Mouse (Mus musculus): ENCODE measurements at regions not wholly inside any gene's neighbourhood (a gene's known extent, or its start where the extent isn't known, plus 50 kb on each side); places are given as distances from the start of the nearest gene placed in this dataset.

DNA sequence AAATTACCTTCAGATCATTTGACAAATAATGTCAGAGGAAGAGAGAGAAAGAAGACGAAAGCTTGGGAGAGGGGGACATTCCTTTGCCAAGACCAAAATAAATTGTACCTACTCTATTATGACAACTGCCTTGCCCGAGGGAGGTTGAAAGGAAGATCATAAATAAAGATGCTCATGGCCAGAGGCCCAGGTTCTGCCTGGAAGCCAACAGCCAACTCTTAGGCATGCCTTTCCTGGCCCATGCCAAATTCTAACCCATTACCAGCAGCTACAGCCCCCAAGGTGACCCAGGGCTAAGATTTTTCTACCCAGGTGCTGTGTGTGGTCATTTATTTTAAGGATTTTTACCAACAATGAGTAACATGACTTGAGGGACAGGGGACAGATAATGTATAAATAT is 54.9 kb downstream of the Cbln1 start:
- no peak for DNase-seq

DNA sequence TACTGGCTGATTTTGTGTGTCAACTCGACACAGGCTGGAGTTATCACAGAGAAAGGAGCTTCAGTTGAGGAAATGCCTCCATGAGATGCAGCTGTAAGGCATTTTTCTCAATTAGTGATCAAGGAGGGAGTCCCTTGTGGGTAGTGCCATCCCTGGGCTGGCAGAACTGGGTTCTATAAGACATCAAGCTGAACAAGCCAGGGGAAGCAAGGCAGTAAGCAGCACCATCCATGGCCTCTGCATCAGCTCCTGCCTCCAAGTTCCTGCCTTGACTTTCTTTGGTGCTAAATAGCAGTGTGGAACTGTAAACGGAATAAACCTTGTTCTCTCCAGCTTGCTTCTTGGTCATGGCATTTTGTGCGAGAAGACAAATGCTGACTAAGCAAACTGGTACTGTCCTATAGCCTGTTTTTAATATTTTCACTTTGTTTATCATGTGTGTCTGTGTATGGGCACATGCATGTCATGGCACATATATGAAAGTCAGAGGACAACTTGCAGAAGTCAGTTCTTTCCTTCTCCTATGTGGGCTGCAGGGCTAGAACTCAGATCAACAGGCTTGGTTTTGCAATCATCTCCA is 57.3 kb downstream of the Cbln1 start:
- no peak for DNase-seq

DNA sequence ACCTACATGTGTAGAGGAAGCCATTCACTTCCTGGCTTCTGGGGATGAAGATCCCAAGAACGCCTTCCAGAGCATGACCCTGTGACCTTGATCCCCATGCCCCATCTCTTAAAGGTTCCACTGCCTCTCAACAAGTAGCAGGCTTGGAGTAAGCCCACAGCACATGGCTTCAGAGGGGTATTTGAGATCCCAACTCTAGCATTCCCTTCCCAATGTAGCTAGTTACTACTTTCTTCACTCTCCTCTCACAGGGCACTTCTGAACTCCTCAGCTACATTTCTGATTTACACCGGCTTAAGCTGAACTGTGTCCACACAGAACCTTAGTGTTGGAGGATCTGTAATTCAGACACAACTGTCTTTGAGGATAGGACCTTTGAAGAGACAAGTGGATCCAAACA is 83.4 kb downstream of the Cbln1 start:
- no peak for DNase-seq

DNA sequence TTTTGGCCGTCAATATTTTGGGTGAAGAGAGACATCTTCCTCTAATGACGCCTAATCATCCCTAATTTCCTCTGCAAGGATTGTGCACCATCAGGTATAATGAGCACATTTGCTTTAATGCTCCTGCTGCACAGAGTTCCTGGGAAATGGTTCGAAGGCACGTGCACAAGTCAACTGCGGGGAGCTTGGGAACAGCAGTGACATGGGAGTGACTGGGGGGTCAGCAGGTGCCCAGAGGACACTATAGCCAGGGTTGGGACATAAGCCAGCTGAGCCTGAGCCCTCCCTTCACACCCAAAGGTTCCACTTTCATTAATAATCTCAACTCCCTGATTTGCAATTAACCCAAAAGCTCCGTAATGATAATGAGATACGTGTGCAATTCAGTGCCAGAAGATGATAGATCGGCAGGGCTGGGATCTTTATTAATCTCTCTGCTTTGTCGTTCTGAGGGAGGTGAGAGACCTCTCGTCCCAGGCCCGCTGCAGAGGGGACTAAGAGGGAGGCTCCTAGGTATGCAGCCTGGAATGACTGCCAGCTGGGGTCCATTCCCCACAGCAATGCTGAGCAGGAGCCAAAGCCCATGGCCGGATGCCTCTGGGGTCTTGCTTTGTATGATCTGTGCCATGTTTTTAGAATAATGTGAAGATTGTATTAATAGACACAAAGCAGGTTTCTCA is 88.7 kb downstream of the Cbln1 start:
- no peak for DNase-seq

DNA sequence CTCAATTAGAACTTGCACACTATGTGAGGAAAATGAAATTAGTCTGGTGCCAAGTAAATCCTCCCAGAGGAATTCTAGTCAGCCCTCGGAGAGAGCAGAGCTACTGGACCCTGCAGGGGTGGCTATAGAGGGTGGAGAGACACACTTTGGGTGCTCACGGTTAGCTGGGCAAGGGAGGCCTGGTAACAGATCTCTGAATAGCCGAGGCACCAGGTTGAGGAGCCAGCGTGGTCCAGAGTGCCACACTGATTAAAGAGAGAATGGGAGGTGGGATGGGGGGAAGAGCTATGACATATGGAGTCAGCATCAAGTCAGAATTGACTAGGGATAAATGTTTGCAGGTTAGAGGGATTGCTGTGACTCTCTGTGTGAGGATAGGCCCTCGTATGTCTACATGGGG is 90.1 kb downstream of the Cbln1 start:
- DNase-seq: no peak

DNA sequence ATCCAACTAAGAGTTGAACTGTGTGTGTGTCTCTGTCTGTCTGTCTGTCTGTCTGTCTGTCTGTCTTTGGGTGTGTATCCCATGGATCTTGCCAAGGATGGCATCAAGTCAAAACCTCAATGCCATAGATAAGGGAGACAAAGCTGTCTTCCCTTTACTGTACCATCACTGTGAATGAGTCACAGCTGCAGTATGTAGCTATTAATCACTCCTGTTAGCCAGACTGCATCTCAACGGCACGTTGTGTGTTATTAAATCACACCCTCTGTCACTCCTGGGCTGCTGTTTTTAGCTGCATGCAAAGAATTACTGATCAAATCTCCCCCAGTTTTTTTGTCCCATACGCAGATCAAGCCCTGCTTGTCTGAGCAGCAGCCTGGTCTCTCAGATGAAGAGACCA is 91.6 kb downstream of the Cbln1 start:
- no peak for DNase-seq

DNA sequence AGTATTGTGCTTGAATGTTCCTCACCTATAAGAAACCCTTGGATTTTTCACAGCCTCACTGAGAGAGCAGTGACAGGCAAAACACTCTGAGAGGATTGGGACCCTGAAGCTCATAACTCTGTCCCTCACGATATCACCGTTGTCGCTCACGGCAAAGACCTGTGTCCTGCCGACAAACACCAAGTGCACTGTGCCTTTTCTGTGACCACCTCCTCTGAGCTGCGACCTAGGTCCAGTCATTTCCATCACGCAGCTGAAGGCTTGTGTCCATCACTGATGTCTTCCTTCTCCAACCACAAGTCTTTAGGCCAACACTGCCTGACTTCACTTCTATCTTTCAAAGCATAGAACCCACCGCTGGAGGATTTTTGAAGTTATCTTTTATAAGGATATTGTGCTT is 93.1 kb downstream of the Cbln1 start:
- no peak for DNase-seq

DNA sequence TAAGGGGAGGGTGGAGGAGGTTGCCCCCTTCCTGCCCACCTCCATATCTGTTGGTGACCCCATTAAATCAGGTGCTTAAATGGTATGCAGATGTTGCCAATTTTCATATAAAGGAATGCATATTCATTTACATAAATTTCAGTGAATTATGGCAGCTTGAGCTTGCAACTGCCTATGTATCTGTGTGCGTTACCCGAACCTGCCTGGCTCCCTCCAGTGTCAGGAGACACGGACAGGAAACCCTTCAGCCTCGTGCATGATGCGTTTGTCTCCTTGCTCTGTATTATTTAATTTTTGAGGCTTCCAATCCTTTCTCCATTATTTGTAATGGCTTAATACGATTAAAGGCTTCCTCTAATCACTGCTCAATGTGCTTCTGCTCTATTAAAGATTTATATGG is 98.4 kb downstream of the Cbln1 start:
- no peak for DNase-seq

DNA sequence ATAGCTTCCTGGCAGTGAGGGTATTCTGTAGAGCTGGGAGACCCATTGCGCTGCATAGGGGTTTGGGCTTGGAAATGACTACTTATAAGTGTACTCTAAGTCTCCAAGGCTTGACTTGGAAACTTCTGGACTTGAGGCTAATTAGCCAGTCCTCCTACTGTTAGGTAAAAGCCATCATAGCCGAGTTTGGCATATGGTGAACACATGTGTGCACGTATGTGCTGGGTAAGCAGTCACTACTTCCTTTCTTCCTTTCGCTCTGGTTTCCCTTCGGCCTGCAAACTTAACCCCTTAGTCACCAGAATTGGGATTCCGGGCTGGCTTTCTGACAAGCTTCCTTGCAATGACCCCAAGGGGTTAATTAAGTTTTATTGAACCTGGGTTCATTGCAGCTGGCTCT is 98.9 kb downstream of the Cbln1 start:
- DNase-seq: no peak

DNA sequence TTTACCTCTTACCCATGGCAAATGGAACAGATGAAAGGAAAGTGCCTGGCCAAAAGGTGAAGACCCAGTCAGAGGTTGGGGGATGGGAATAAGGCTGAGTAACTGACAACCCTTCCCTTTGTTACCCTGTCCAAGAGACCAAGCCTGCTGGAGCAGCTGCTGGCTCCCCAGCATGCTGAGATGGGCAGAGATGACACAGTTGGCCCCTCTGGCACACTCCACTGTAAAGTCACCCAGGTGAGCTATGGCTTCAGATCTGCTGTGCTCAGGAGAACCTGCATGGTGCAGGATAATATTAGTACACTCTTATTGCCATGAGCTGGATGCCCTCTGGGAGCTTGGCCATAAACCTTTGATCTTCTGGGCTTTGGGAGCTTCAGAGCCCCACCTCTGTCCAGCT is 100.3 kb downstream of the Cbln1 start:
- DNase-seq: no peak

DNA sequence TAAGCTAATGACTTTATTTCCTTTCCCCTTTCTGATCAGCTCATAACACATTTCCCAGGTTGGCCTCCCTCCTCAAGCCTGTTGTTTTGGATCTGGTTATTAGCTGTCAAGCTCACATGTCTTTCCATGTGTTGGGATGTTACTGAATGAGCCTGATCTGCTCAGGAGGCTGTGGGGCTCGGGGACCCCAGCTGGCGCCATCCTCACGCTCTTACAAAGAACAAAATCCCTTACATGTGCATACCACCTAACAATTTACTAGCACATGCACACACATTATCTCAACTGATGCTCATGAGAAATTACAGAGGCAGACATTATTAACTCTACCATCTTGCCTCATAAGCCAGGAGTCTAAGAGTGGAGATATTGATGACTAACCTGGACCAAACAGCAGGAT is 102.2 kb downstream of the Cbln1 start:
- no peak for DNase-seq

DNA sequence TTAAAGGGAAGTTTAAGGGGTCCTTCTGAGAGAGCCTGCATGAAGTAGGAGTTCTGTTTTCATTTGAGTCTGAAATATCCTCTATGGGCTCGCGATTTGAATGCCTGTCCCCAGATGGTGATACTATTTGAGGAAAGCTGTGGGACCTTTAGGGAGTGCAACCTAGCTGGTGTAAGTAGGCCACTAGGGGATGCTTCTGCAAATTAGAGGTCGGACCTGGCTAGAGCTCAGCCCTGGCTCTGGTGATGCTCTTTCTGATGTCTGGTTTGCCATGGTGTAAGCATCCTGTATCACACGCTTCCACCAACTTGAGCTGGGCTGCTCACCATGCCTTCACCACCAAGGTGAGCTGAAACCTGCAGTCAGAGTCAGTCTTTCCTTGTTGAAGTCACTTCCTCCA is 121.9 kb downstream of the Cbln1 start:
- no peak for DNase-seq

DNA sequence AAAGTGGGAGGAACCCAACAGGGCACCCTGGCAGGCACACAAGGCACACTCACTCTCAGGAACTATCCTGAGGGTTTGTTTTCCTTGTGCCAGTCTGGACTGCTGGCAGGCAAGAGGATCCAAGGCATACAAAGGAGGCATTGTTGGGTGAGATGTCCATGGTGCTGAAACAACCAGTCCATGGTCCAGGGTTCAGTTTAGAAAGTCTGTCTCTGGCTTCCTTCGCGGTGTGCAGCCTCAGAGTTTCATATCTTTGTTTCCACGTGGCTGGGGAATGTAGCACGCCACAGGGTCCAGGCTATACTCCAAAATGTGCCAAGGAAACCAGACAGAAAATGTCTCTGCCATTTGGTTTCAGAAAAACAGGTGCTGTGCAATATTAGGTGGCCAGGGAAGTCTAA is 122.6 kb downstream of the Cbln1 start:
- no peak for DNase-seq

DNA sequence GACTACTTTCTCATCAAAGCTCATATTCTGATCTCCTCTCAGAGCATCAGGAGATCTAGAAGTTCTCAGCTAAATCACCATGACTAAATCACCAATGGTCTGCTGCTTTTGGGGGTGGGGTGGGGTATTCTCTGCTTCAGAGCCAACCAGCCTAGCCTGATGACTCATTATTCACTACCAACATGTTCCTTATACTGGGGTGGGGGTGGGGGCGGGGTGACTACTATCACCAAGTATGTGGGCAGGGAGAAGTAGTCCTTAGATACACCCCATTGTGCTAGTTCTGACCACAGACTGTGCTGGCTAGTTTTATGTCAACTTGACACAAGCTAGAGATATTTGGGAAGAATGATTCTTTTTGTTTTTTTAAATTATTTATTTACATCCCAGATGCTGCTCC is 143.0 kb downstream of the Cbln1 start:
- no peak for DNase-seq

DNA sequence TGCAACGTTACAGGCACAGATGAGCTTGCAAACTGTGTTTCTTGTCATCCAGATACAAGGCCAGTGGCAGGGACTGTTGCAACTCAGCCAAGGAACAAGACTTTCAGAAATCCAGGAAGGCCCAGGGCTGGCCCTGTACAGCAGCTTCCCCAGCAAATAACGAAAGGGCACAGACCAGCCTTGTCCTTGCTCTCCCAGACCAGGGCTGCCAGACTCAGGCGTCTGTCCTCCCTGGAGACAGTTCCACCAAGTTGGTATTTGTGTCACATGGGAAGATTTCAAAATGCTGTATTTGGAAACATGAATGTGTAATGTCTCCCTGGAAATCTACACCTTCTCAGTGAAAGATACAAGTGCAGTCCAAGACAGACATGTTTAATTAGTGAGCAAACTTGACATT is 157.8 kb downstream of the Cbln1 start:
- DNase-seq: no peak

DNA sequence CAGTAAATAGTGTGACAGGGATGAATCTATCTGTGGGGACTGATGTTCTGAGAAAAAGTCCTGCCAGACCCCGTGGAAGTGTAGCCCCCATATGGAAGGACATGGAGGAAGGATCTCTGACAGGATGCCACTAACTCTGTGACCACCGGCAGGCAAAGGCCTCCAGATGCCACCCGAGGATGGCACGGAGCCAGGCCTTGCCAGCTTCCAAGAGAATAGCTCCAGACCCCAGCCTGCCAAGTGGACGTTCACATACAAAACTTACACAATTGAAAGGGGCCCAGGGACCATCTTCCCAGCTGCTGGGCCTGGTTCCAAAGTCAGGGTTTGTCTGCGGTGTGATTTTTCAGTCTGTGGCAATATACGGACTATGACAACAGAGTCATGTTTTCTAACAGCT is 161.1 kb downstream of the Cbln1 start:
- DNase-seq: peak; percentile 22

DNA sequence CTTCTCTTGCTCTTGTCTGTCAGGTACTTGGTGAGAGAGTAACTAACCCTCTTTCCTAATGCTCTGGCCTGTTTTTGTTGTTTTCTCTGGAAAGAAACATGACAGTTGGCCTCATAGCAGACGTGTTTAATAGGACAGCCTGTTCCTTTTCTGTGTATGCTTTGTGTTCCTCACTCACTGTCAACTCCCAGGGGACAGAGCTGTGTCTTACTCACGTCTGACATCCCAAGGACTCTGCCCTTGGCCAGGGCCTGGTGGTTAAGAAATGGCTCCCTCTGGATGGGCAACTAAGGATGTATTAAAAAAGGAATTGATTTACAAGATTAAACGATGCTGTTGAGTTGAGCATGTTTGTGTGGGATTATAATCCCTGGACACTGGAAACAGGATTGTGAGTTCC is 164.1 kb downstream of the Cbln1 start:
- DNase-seq: no peak

DNA sequence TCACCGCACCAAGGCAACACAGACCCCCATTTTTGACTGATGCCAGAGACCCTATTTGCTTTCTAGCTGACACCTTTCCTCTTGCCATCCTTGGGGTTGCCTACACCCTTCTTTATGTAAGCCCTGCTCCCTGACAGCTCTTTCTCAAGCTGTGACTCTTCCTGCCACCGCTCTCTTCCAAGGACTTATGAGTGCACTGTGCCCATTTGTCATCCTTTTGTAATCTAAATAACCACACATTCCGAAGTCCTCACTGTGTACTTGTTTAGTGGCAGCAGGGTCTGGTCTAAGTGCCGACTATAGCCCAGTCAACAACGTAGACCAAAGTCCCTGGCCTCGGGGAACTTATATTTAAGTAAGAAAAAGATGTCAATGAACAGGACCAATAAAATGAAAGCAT is 167.4 kb downstream of the Cbln1 start:
- DNase-seq: no peak

DNA sequence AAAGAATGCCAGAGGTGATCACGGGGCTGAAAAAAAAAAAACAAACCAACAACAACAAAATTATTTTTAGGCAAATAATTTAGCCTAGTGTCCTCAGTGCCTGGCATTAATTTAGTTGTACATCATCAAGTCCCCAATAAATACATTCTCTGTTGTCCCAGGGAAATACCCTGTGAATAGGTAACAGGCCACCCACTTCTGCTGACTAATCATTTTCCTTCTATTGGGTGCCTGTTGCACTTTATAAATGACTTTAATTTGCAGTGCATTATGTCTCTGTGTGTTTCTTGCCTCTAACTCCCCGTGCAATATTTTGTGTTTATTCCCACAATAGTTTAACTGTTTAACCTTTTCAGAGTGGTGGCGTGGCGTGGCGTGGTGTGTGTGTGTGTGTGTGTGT is 168.9 kb downstream of the Cbln1 start:
- no peak for DNase-seq

DNA sequence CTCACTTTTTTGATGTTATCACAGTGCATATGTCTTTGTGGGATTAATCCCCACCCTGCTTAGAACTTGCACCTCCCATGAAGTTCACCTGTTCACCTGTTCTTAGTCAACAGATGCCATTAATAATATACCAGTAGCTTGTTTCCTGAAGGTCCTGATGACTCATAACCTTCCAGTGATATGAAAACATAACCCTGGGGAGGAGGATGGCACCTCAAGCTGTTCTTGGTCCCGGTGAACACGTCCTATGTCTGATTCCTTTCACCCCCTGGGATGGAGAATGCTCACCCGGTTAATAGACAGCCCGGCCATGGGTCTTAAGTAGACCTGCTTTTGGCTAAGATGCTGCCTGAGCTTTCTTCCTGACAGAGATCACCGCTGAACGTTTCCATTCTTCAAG is 174.6 kb downstream of the Cbln1 start:
- DNase-seq: no peak

DNA sequence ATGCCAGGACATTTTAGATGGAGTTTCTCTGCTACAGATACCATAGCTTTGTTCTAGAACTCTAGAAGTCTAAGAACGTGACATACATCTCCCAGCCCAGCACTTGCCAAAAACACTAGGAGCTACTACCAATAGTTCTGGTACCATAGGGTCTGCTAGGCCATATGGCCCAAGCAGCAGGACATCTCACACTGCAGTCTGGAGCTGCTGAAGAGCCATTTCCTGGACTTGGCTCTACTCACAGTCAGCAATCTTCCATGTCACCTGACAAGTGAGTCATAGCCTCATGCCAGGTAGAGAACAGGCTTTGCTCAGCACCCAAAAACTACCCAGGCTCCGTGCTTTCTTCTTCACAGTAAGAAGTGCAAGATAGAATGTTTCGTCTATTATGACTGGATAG is 175.1 kb downstream of the Cbln1 start:
- no peak for DNase-seq

DNA sequence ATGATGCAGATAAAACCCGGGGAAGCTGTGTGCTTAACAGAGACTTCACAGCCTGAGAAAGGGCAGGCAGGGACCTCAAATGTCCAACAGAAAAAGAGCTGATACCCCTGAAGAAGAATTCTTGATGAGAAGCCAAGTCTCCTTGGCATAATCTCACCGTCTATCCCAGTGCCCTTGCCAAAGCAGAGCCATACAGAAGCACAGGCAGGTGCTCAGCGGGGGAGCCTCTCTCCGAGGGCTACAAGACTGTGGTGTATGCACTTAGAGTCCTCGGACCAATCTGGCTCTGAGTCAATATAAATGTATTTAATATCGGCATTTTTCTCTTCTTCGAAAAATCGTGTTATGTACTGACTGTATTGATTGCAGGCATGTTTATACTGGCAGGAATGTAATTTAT is 186.3 kb downstream of the Cbln1 start:
- DNase-seq: no peak

DNA sequence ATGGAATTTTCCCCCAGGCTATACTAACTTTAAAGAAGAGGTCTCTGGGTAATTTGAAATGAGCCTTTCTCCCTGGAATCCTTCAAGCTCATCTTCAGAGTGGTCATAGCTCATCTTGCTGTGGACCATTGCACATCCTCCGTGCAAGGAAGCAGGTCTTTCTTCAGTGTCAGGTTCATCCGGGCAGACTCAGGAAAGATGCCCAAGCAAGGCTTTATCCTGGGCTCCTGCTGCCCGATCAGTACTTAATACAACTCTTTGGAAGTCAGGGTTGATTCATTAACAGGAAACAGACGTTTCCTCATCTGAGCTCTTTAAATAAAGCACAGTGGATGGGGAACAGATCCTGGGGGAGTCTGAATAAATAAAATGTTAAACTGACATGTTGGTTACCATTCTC is 188.1 kb downstream of the Cbln1 start:
- no peak for DNase-seq

DNA sequence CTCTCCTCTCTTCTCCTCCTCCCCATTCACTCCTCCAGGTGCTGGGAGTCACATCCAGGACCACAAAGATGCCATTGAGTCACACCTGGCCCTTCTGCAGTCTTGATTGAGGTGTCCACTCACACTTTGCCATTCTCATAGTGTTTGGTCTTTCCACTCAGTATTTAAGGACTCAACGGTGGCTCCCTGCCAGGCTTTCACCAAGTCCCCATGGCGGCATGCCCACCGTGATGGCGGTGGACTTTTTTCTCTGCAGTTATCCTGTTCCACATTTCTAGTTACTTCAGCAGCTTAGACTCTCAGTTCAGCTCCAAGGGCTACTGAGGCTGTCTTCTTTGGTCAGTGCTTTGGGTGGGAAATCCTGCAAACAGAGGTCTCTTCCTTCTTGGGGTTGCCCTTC is 189.9 kb downstream of the Cbln1 start:
- peak; percentile 25 for DNase-seq

DNA sequence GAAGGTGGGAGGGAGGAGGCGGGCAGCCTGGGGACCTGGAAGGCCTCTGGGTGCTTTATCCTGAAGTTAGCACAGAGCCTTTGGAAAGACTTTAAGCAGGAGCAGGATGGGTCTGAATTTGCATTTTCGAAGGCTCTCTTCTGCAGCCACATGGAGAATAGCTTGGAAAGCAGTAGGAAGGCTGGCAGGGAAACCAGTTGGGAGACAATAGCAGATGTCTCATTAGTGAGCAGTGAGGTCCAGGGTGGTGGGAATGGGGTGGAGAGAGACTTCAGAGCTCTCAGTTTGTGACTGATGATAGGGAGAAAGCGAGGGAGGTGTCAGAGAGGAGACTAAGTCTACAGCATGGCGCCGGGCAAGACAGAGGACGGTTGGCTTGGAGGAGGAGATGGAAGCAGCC is 199.1 kb downstream of the Cbln1 start:
- DNase-seq: no peak

Measured in right cerebral cortex, postnatal 4 days (tissue).